Mouse (Mus musculus) forebrain, postnatal 0 days (tissue): ENCODE data around the gene Gpr155. TPM values are rescaled to one million over a fixed set of nuclear protein-coding genes. Genes with fewer than 3 reads are reported as not detected.

ENCODE experiments used
- ATAC-seq: fragments of 200-750 bp; cut with Nextera tagmentation; 2 replicates; pipeline ENCODE4 v1.8.0; 2017; ENCODE audit warnings: mild to moderate bottlenecking, moderate library complexity
- DNase-seq: peaks from one replicate; pipeline ENCODE4 v3.0.0-alpha.2; 2015
- H3K27ac ChIP-seq: fragments of 300-500 bp; sonication (generic); 2 replicates; pipeline ENCODE4 v1.5.1; 2014; ENCODE audit warnings: low read depth, mild to moderate bottlenecking, antibody characterized with exemption, low read length, moderate library complexity, mixed read lengths
- H3K27me3 ChIP-seq: fragments of 300-500 bp; sonication (generic); 2 replicates; pipeline ENCODE4 v1.6.1; 2014; ENCODE audit warnings: mild to moderate bottlenecking, low read length, mixed read lengths; ENCODE audit not compliant: insufficient read depth
- H3K36me3 ChIP-seq: fragments of 300-500 bp; sonication (generic); 2 replicates; pipeline ENCODE4 v1.6.1; 2014; ENCODE audit warnings: mild to moderate bottlenecking, moderate library complexity; ENCODE audit not compliant: insufficient read depth
- H3K4me1 ChIP-seq: fragments of 300-500 bp; sonication (generic); 2 replicates; pipeline ENCODE4 v1.6.1; 2014; ENCODE audit warnings: antibody characterized with exemption; ENCODE audit not compliant: insufficient read depth
- H3K4me2 ChIP-seq: fragments of 300-500 bp; sonication (generic); 2 replicates; pipeline ENCODE4 v1.6.1; 2014; ENCODE audit warnings: low read depth, mild to moderate bottlenecking, moderate library complexity
- H3K4me3 ChIP-seq: fragments of 300-500 bp; sonication (generic); 2 replicates; pipeline ENCODE4 v1.5.1; 2014; ENCODE audit warnings: low read depth, low read length, mixed read lengths
- H3K9ac ChIP-seq: fragments of 300-500 bp; sonication (generic); 2 replicates; pipeline ENCODE4 v1.6.1; 2014; ENCODE audit warnings: mild to moderate bottlenecking
- H3K9me3 ChIP-seq: fragments of 300-500 bp; sonication (generic); 2 replicates; pipeline ENCODE4 v1.6.1; 2016; ENCODE audit warnings: low read length
- CTCF ChIP-seq: sonication (generic); IDR thresholded peaks from 2 replicates; pipeline ENCODE4 v1.5.1; 2016; ENCODE audit warnings: antibody characterized with exemption, control low read depth, low read depth
- WGBS: fragments of 180-500 bp; shearing (Covaris S2); extraction: QIAGEN DNeasy Blood & Tissue Kit; methylation state at CpG from one replicate; pipeline ENCODE4 v1.1.7; 2014; 5-methylcytosine and 5-hydroxymethylcytosine counted together
- polyA plus RNA-seq: library from polyadenylated mRNA; unstranded; fragments of >200 nt; fragmentation: Nextera tagmentation; extraction: Ambion mirVana; gene quantifications from 2 replicates; pipeline ENCODE4 v1.2.1, GENCODE M21; 2015
- total RNA-seq: library from RNA; depleted of rRNA; stranded (reverse); fragments of >200 nt; gene quantifications from 2 replicates; pipeline ENCODE4 v1.2.3, GENCODE M21; 2014; rRNA removed

Gpr155 gene
- total RNA-seq (12.5 and 20.0 TPM in 2 replicates), polyA plus RNA-seq (6.2 and 12.5 TPM in 2 replicates)

- H3K4me2 ChIP-seq = peak within 1 kb of the TSS; percentile 77
- peak within 1 kb of the TSS; percentile 92 for H3K27ac ChIP-seq
- H3K4me3 ChIP-seq = peak within 1 kb of the TSS; percentile 56
- no peak for TF ChIP-seq CTCF
- peak; percentile 98 for ATAC-seq
- no peaks in the 10 kb centered on the region for H3K36me3 ChIP-seq
- 0 out of 2 replicates have a peak, but pooled peaks cover 3% of the 10 kb centered on the region for H3K4me1 ChIP-seq
- H3K9ac ChIP-seq = peak within 1 kb of the TSS; percentile 85
- no peaks in the 10 kb centered on the region for H3K9me3 ChIP-seq
- H3K27me3 ChIP-seq = no peaks in the 10 kb centered on the region
- DNase-seq = peak; percentile 97
- 2% methylated on average over 41 of the region's 44 CpGs for WGBS
Measured at GRCm38 (mm10) chr2:73386356-73387046, at the start of gene Gpr155. Gene Gpr155, minus strand, starts transcription at chr2:73386572.

DNA sequence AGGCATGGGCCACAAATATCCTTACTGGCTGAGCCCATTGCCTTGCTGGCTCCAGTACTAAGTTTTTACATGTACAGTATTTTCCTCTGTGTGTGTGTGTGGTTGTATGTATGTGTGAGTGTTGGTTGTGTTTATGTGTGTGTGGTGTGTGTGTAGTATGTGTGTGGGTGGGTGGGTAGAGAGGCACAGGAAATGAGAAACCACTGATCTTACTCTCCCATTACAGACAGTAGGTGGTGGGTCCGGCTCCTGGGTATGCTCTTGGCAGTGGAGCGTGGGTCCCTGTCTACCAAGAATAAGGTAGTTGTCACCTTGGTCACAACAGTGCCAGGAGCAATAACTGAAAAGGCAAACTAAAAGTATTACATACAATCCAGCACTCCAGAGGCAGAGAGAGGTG, 49.5 kb upstream of the Gpr155 start:
- H3K36me3 ChIP-seq = no peaks in the 10 kb centered on the region
- no peaks in the 10 kb centered on the region for H3K9me3 ChIP-seq
- H3K27ac ChIP-seq = no peak overlapping the region
- DNase-seq (no peak), ATAC-seq (no peak)
- H3K4me3 ChIP-seq = no peak overlapping the region
- no peaks in the 10 kb centered on the region for H3K27me3 ChIP-seq
- WGBS = 95% methylated on average over 2 of the region's 2 CpGs
- no peak overlapping the region for H3K4me2 ChIP-seq
- H3K4me1 ChIP-seq = no peaks in the 10 kb centered on the region; the same call in 1 of the 2 replicates
- TF ChIP-seq CTCF = no peak
- no peak overlapping the region for H3K9ac ChIP-seq

- no peaks in the 10 kb centered on the region for H3K27me3 ChIP-seq
- TF ChIP-seq CTCF = no peak
- peak overlapping the region; percentile 26 for H3K4me3 ChIP-seq
- WGBS = 26% methylated on average over 14 of the region's 14 CpGs
- H3K9me3 ChIP-seq = no peaks in the 10 kb centered on the region
- peak; percentile 51 for DNase-seq
- no peaks in the 10 kb centered on the region for H3K4me1 ChIP-seq
- H3K27ac ChIP-seq = 0 out of 2 replicates have a peak overlapping the region, but pooled peaks have one; percentile 10
- H3K9ac ChIP-seq = peak overlapping the region; percentile 42
- no peaks in the 10 kb centered on the region for H3K36me3 ChIP-seq
- H3K4me2 ChIP-seq = peak overlapping the region; percentile 38
- peak; percentile 75 for ATAC-seq
Measured at GRCm38 (mm10) chr2:73431959-73432396, 45.6 kb upstream of the Gpr155 start.

GRCm38 (mm10) chr2:73428803-73429468, 42.6 kb upstream of the Gpr155 start:
- H3K36me3 ChIP-seq = no peaks in the 10 kb centered on the region
- WGBS = 68% methylated on average over 21 of the region's 21 CpGs
- DNase-seq = peak; percentile 41

GRCm38 (mm10) chr2:73427293-73427692, 40.9 kb upstream of the Gpr155 start:
- WGBS = 32% methylated on average over 1 of the region's 1 CpGs

More at GRCm38 (mm10) chr2:73428803-73429468, 42.6 kb upstream of the Gpr155 start:
- no peak overlapping the region for H3K4me3 ChIP-seq
- H3K4me1 ChIP-seq = no peaks in the 10 kb centered on the region
- H3K9me3 ChIP-seq = no peaks in the 10 kb centered on the region
- no peak overlapping the region for H3K4me2 ChIP-seq
- no peak for TF ChIP-seq CTCF
- no peak overlapping the region for H3K9ac ChIP-seq
- no peaks in the 10 kb centered on the region for H3K27me3 ChIP-seq
- peak; percentile 76 for ATAC-seq
- H3K27ac ChIP-seq = no peak overlapping the region; the same call in 1 of the 2 replicates

GRCm38 (mm10) chr2:73425822-73426221, 39.5 kb upstream of the Gpr155 start:
- Histone ChIP-seq H3K4me2 (no peak overlapping the region), H3K4me3 (no peak overlapping the region), H3K36me3 (no peaks in the 10 kb centered on the region), H3K9me3 (no peaks in the 10 kb centered on the region), H3K27ac (no peak overlapping the region), H3K27me3 (no peaks in the 10 kb centered on the region), H3K4me1 (no peaks in the 10 kb centered on the region), H3K9ac (no peak overlapping the region)
- 90% methylated on average over 14 of the region's 14 CpGs for WGBS
- TF ChIP-seq CTCF = no peak
- ATAC-seq (no peak), DNase-seq (no peak)

More at GRCm38 (mm10) chr2:73427293-73427692, 40.9 kb upstream of the Gpr155 start:
- ATAC-seq = no peak
- no peaks in the 10 kb centered on the region for H3K9me3 ChIP-seq
- H3K4me2 ChIP-seq = no peak overlapping the region
- H3K27ac ChIP-seq = no peak overlapping the region
- no peak overlapping the region for H3K9ac ChIP-seq
- no peak for DNase-seq
- no peaks in the 10 kb centered on the region for H3K36me3 ChIP-seq
- peak; percentile 41; the same call in 1 of the 2 replicates for TF ChIP-seq CTCF
- no peaks in the 10 kb centered on the region for H3K27me3 ChIP-seq
- H3K4me1 ChIP-seq = no peaks in the 10 kb centered on the region
- no peak overlapping the region for H3K4me3 ChIP-seq

DNA sequence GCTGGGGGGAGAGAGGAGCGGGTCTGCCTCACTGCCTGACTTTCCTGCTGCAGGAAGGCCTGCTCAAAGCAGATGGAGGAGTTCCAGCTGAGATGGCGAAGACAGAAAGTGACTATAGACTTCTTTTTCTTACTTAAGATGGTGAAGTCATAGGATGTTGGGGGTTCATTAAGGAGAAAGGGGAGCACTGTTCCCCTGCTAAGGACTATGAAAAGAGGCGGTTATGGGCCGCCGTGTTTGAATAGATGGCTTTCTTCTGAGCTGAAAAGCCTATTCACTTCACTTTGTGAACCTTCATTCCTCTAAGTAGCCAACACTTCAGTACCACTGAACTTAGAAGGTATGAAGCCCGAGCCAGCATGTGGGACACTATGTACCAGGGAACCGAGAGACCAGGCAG, 33.4 kb upstream of the Gpr155 start:
- Histone ChIP-seq H3K4me2 (no peak overlapping the region), H3K4me1 (no peaks in the 10 kb centered on the region), H3K27ac (no peak overlapping the region), H3K9me3 (no peaks in the 10 kb centered on the region), H3K27me3 (no peaks in the 10 kb centered on the region), H3K36me3 (no peaks in the 10 kb centered on the region), H3K4me3 (no peak overlapping the region), H3K9ac (no peak overlapping the region)
- WGBS = 14% methylated on average over 7 of the region's 7 CpGs
- TF ChIP-seq CTCF = no peak
- DNase-seq (peak; percentile 21), ATAC-seq (peak; percentile 69)
